ENCODE assay signal across 11 mouse cellular contexts in genomic region chr4:139535719-139536118, GRCm38 (mm10). TPM values are rescaled to one million over a fixed set of nuclear protein-coding genes. Genes with fewer than 3 reads are reported as not detected.
A peak's percentile ranks its signal among the peaks of the same experiment; 100 is the strongest.
DNase-seq lines count a peak whose midpoint lies in the region; ATAC-seq and TF ChIP-seq lines count a peak whose summit lies in the region.
"Had no signal": no experiment of that assay in that cellular context is flagged by ENCODE, and none has a peak within 500 bp of the region (broad histone marks: within the 10 kb centered on the region; RNA-seq: fewer than 3 reads in every experiment).

No protein-coding gene starts in this region.

- TF ChIP-seq EP300 in heart, adult 2 months (IDR thresholded peaks at IDR 0.05; ENCODE audit: insufficient read depth, low read depth, low read length), result no peak
- TF ChIP-seq EP300 in stomach, postnatal 0 days (optimal IDR thresholded peaks at IDR 0.05), result no peak

- no peak; the same call in 1 of the 2 replicates for ATAC-seq in heart, embryonic 16.5 days (replicated peaks; ENCODE audit: extremely low read depth, insufficient read depth, low FRiP score)
- ATAC-seq in midbrain, embryonic 11.5 days (ENCODE audit: low FRiP score), result 0 out of 2 replicates have a peak, but pooled peaks have one; percentile 11
- no peak; the same call in 1 of the 2 replicates for ATAC-seq in midbrain, postnatal 0 days (ENCODE audit: low FRiP score)
- ATAC-seq in limb, embryonic 13.5 days (ENCODE audit: low FRiP score, low read depth), result peak; percentile 8; the same call in 1 of the 2 replicates
- peak; percentile 43 for ATAC-seq in stomach, postnatal 0 days (ENCODE audit: low FRiP score, low TSS enrichment)
- no peak for ATAC-seq in kidney, embryonic 16.5 days (ENCODE audit: low FRiP score, low TSS enrichment)
- ATAC-seq: midbrain, embryonic 15.5 days had no signal

- no peak for TF ChIP-seq CTCF in heart, adult 2 months (IDR thresholded peaks at IDR 0.05)
- no peak for TF ChIP-seq CTCF in midbrain, postnatal 0 days (IDR thresholded peaks at IDR 0.05)
- TF ChIP-seq CTCF in stomach, postnatal 0 days (IDR thresholded peaks at IDR 0.05; ENCODE audit: low read depth), result no peak

- H3K36me3 ChIP-seq in heart, embryonic 16.5 days (ENCODE audit: control insufficient read depth, insufficient read depth), result no peaks in the 10 kb centered on the region
- H3K36me3 ChIP-seq in heart, adult 2 months (ENCODE audit: control insufficient read depth, insufficient read depth, low read length), result no peaks in the 10 kb centered on the region
- H3K36me3 ChIP-seq in midbrain, embryonic 11.5 days (ENCODE audit: control insufficient read depth, insufficient read depth, low read length), result no peaks in the 10 kb centered on the region
- no peaks in the 10 kb centered on the region for H3K36me3 ChIP-seq in midbrain, postnatal 0 days (ENCODE audit: insufficient read depth, low read length)
- no peaks in the 10 kb centered on the region for H3K36me3 ChIP-seq in limb, embryonic 13.5 days
- H3K36me3 ChIP-seq in stomach, postnatal 0 days (ENCODE audit: control insufficient read depth, insufficient read depth, low read length), result no peaks in the 10 kb centered on the region
- H3K36me3 ChIP-seq in kidney, embryonic 16.5 days (ENCODE audit: insufficient read depth, low read length), result no peaks in the 10 kb centered on the region
- H3K36me3 ChIP-seq: midbrain, embryonic 15.5 days had no signal

- 0 out of 2 replicates have a peak overlapping the region, but pooled peaks have one; percentile 33 for H3K9ac ChIP-seq in heart, embryonic 16.5 days (ENCODE audit: low read length)
- no peak overlapping the region for H3K9ac ChIP-seq in heart, adult 2 months (ENCODE audit: low read depth, low read length)
- H3K9ac ChIP-seq in midbrain, embryonic 11.5 days (ENCODE audit: low read length), result peak overlapping the region; percentile 36; the same call in 1 of the 2 replicates
- no peak overlapping the region for H3K9ac ChIP-seq in midbrain, postnatal 0 days (replicated peaks; ENCODE audit: low read length, poor library complexity, severe bottlenecking)
- no peak overlapping the region for H3K9ac ChIP-seq in limb, embryonic 13.5 days
- H3K9ac ChIP-seq in stomach, postnatal 0 days (ENCODE audit: low read length), result peak overlapping the region; percentile 14; the same call in 1 of the 2 replicates
- H3K9ac ChIP-seq in kidney, embryonic 16.5 days (replicated peaks; ENCODE audit: low read length), result no peak overlapping the region
- H3K9ac ChIP-seq: midbrain, embryonic 15.5 days had no signal

- H3K4me2 ChIP-seq in heart, embryonic 16.5 days (ENCODE audit: low read depth, low read length), result no peak overlapping the region
- no peak overlapping the region for H3K4me2 ChIP-seq in midbrain, embryonic 11.5 days
- H3K4me2 ChIP-seq in midbrain, postnatal 0 days (ENCODE audit: low read depth, low read length, poor library complexity, severe bottlenecking), result no peak overlapping the region
- no peak overlapping the region for H3K4me2 ChIP-seq in limb, embryonic 13.5 days (replicated peaks)
- no peak overlapping the region for H3K4me2 ChIP-seq in stomach, postnatal 0 days (replicated peaks; ENCODE audit: low read depth)
- no peak overlapping the region for H3K4me2 ChIP-seq in kidney, embryonic 16.5 days (replicated peaks; ENCODE audit: low read depth, low read length)
- H3K4me2 ChIP-seq: midbrain, embryonic 15.5 days had no signal

- no peak for DNase-seq in heart, adult 2 months
- no peak for DNase-seq in midbrain, embryonic 11.5 days (ENCODE audit: low spot score, missing footprints)
- no peak for DNase-seq in midbrain, postnatal 0 days (ENCODE audit: low spot score)
- DNase-seq in stomach, postnatal 0 days (ENCODE audit: low spot score), result no peak
- no peak for DNase-seq in ovary, postnatal 10 days (ENCODE audit: low spot score)
- DNase-seq: cerebellum, adult 9-11 months; thymus, postnatal 36 days had no signal

- H3K9me3 ChIP-seq in heart, embryonic 16.5 days (replicated peaks; ENCODE audit: control insufficient read depth, low read length), result peaks cover 2% of the 10 kb centered on the region; the same call in 1 of the 2 replicates
- H3K9me3 ChIP-seq in midbrain, embryonic 11.5 days (ENCODE audit: control insufficient read depth, low read length), result no peaks in the 10 kb centered on the region
- H3K9me3 ChIP-seq in midbrain, postnatal 0 days (ENCODE audit: low read length), result no peaks in the 10 kb centered on the region
- no peaks in the 10 kb centered on the region for H3K9me3 ChIP-seq in limb, embryonic 13.5 days
- H3K9me3 ChIP-seq in stomach, postnatal 0 days (ENCODE audit: control insufficient read depth, low read length), result no peaks in the 10 kb centered on the region
- no peaks in the 10 kb centered on the region for H3K9me3 ChIP-seq in kidney, embryonic 16.5 days (ENCODE audit: low read length)
- H3K9me3 ChIP-seq: midbrain, embryonic 15.5 days had no signal

- peak overlapping the region; percentile 64 for H3K27ac ChIP-seq in heart, embryonic 16.5 days (ENCODE audit: low read length)
- no peak overlapping the region for H3K27ac ChIP-seq in heart, adult 2 months
- peak overlapping the region; percentile 50; the same call in 1 of the 2 replicates for H3K27ac ChIP-seq in midbrain, embryonic 11.5 days (ENCODE audit: low read depth, low read length)
- no peak overlapping the region for H3K27ac ChIP-seq in midbrain, postnatal 0 days (ENCODE audit: low read depth, low read length)
- no peak overlapping the region for H3K27ac ChIP-seq in limb, embryonic 13.5 days
- H3K27ac ChIP-seq in stomach, postnatal 0 days (replicated peaks), result peak overlapping the region; percentile 85
- H3K27ac ChIP-seq in kidney, embryonic 16.5 days (ENCODE audit: low read length), result no peak overlapping the region
- H3K27ac ChIP-seq: midbrain, embryonic 15.5 days had no signal

- H3K79me2 ChIP-seq in heart, adult 2 months (replicated peaks; ENCODE audit: control insufficient read depth, insufficient read depth, low read length), result no peaks in the 10 kb centered on the region

- no peaks in the 10 kb centered on the region for H3K27me3 ChIP-seq in heart, embryonic 16.5 days (ENCODE audit: control insufficient read depth, insufficient read depth, low read length)
- no peaks in the 10 kb centered on the region for H3K27me3 ChIP-seq in heart, adult 2 months (ENCODE audit: control insufficient read depth, insufficient read depth, low read length)
- H3K27me3 ChIP-seq in midbrain, embryonic 11.5 days (ENCODE audit: control insufficient read depth, insufficient read depth, low read length), result no peaks in the 10 kb centered on the region
- H3K27me3 ChIP-seq in midbrain, postnatal 0 days (ENCODE audit: insufficient read depth, low read length), result no peaks in the 10 kb centered on the region
- H3K27me3 ChIP-seq in limb, embryonic 13.5 days, result no peaks in the 10 kb centered on the region
- H3K27me3 ChIP-seq in stomach, postnatal 0 days (ENCODE audit: control insufficient read depth, insufficient read depth, low read length), result no peaks in the 10 kb centered on the region
- H3K27me3 ChIP-seq in kidney, embryonic 16.5 days (ENCODE audit: insufficient read depth, low read length), result no peaks in the 10 kb centered on the region
- H3K27me3 ChIP-seq: midbrain, embryonic 15.5 days had no signal

- H3K4me1 ChIP-seq in heart, embryonic 16.5 days (ENCODE audit: control insufficient read depth, insufficient read depth, low read length), result peaks cover 4% of the 10 kb centered on the region
- peaks cover 2% of the 10 kb centered on the region; the same call in 1 of the 2 replicates for H3K4me1 ChIP-seq in heart, adult 2 months (ENCODE audit: control insufficient read depth, insufficient read depth, low read length)
- peaks cover 11% of the 10 kb centered on the region for H3K4me1 ChIP-seq in midbrain, embryonic 11.5 days (ENCODE audit: control insufficient read depth, insufficient read depth, low read length)
- no peaks in the 10 kb centered on the region for H3K4me1 ChIP-seq in midbrain, postnatal 0 days (ENCODE audit: insufficient read depth, low read length)
- peaks cover 13% of the 10 kb centered on the region for H3K4me1 ChIP-seq in limb, embryonic 13.5 days
- peaks cover 5% of the 10 kb centered on the region; the same call in 1 of the 2 replicates for H3K4me1 ChIP-seq in stomach, postnatal 0 days (replicated peaks; ENCODE audit: control insufficient read depth, insufficient read depth)
- H3K4me1 ChIP-seq in kidney, embryonic 16.5 days (ENCODE audit: insufficient read depth, low read length), result peaks cover 10% of the 10 kb centered on the region
- H3K4me1 ChIP-seq: midbrain, embryonic 15.5 days had no signal

- no peak overlapping the region for H3K4me3 ChIP-seq in heart, embryonic 16.5 days (ENCODE audit: low read length)
- no peak overlapping the region for H3K4me3 ChIP-seq in heart, adult 2 months
- no peak overlapping the region for H3K4me3 ChIP-seq in midbrain, embryonic 11.5 days (ENCODE audit: low read depth, low read length)
- no peak overlapping the region for H3K4me3 ChIP-seq in midbrain, postnatal 0 days (ENCODE audit: low read depth, low read length)
- H3K4me3 ChIP-seq in limb, embryonic 13.5 days, result no peak overlapping the region
- H3K4me3 ChIP-seq in stomach, postnatal 0 days (ENCODE audit: low read depth, low read length), result no peak overlapping the region
- no peak overlapping the region for H3K4me3 ChIP-seq in kidney, embryonic 16.5 days (ENCODE audit: low read length)
- H3K4me3 ChIP-seq: midbrain, embryonic 15.5 days had no signal

- no peak for TF ChIP-seq POLR2A in heart, adult 2 months (IDR thresholded peaks at IDR 0.05; ENCODE audit: insufficient read depth, low read depth, low read length)

- WGBS in heart, embryonic 16.5 days, result 57% methylated on average over 7 of the region's 7 CpGs
- 73% methylated on average over 7 of the region's 7 CpGs for WGBS in heart, adult 2 months
- 47% methylated on average over 6 of the region's 7 CpGs for WGBS in midbrain, embryonic 11.5 days
- WGBS in midbrain, postnatal 0 days, result 60% methylated on average over 7 of the region's 7 CpGs
- WGBS in limb, embryonic 13.5 days, result 42% methylated on average over 7 of the region's 7 CpGs
- WGBS in stomach, postnatal 0 days, result 52% methylated on average over 7 of the region's 7 CpGs
- WGBS in kidney, embryonic 16.5 days, result 53% methylated on average over 7 of the region's 7 CpGs

- intact Hi-C loops in heart, adult 2 months (cut with DNase I), result loop anchor here (1.0 kb wide), 1 partner anchor 101 kb away; no protein-coding TSS in a partner anchor

RNA-seq across cellular contexts. Expression of gene Iffo2, which starts 5.4 kb away (rescaled TPM):
- polyA plus RNA-seq in heart, embryonic 16.5 days (2015; fragmentation: Nextera tagmentation; extraction: Ambion mirVana), result 2.4 and 3.3 TPM in 2 replicates
- total RNA-seq in heart, adult 2 months (2021), result 1 to 10 TPM; 4.9 to 5.0 TPM
- 3.1 and 4.5 TPM in 2 replicates for polyA plus RNA-seq in heart, adult 2 months (2012; rRNA removed)
- 1.8 and 3.3 TPM in 2 replicates for polyA plus RNA-seq in midbrain, embryonic 11.5 days (2014; fragmentation: Nextera tagmentation; extraction: Ambion mirVana)
- total RNA-seq in midbrain, postnatal 0 days (2014; rRNA removed), result 14.8 and 18.1 TPM in 2 replicates
- 4.3 and 5.8 TPM in 2 replicates for polyA plus RNA-seq in midbrain, postnatal 0 days (2015; fragmentation: Nextera tagmentation; extraction: Ambion mirVana)
- polyA plus RNA-seq in limb, embryonic 13.5 days (2015; fragmentation: Nextera tagmentation; extraction: Ambion mirVana), result 4.4 and 4.6 TPM in 2 replicates
- polyA plus RNA-seq in stomach, postnatal 0 days (2015; fragmentation: Nextera tagmentation; extraction: Ambion mirVana), result 3.8 and 4.0 TPM in 2 replicates
- polyA plus RNA-seq in kidney, embryonic 16.5 days (2015; fragmentation: Nextera tagmentation; extraction: Ambion mirVana), result 3.2 and 3.7 TPM in 2 replicates

Comparison
In these comparisons a context has a peak if more than half of its experiments do, and no peak if none do; other contexts are left out.
1. ATAC-seq: peak in midbrain, embryonic 11.5 days (single experiment), limb, embryonic 13.5 days (single experiment) and stomach, postnatal 0 days (single experiment); none in heart, embryonic 16.5 days (single experiment), midbrain, postnatal 0 days (single experiment) and kidney, embryonic 16.5 days (single experiment).
2. H3K27ac ChIP-seq: peak in heart, embryonic 16.5 days (single experiment), midbrain, embryonic 11.5 days (single experiment) and stomach, postnatal 0 days (single experiment); none in heart, adult 2 months (single experiment), midbrain, postnatal 0 days (single experiment), limb, embryonic 13.5 days (single experiment) and kidney, embryonic 16.5 days (single experiment).
3. H3K9ac ChIP-seq: peak in heart, embryonic 16.5 days (single experiment), midbrain, embryonic 11.5 days (single experiment) and stomach, postnatal 0 days (single experiment); none in heart, adult 2 months (single experiment), midbrain, postnatal 0 days (single experiment), limb, embryonic 13.5 days (single experiment) and kidney, embryonic 16.5 days (single experiment).